8 mouse cellular contexts compared by ENCODE assay signal in genomic region chr14:56793243-56793642, GRCm38 (mm10). TPM values are rescaled to one million over a fixed set of nuclear protein-coding genes. Genes with fewer than 3 reads are reported as not detected.
DNase-seq lines count a peak whose midpoint lies in the region; ATAC-seq lines count a peak whose summit lies in the region.

No protein-coding gene starts in this region.

- ATAC-seq in megakaryocyte progenitor cell, adult 5-6 weeks (replicated peaks; ENCODE audit: poor library complexity) = peak; percentile 68

- DNase-seq in gastrocnemius, adult 18-20 months (ENCODE audit: low spot score) = peak; percentile 32
- no peak for DNase-seq in gastrocnemius, adult 8-10 months (ENCODE audit: low spot score in 2 of 2)
- DNase-seq in right cerebral cortex, adult 18-20 months = peak; percentile 32
- DNase-seq in right cerebral cortex, postnatal 36 days (ENCODE audit: low spot score in 2 of 2) = no peak
- peak; percentile 68 to 77 for DNase-seq in cerebellum, postnatal 25 days
- peak; percentile 77 for DNase-seq in induced T-regulatory cell, adult 2 months (ENCODE audit: low read depth)
- peak; percentile 73 for DNase-seq in thymus, postnatal 14 days

RNA-seq across cellular contexts. Expression of gene Pspc1, which starts 15.1 kb away (rescaled TPM):
- total RNA-seq in gastrocnemius, adult 18-20 months (2021) = 10 to 100 TPM in 1 of 2 experiments, 1 to 10 TPM in 1; 8.9 to 11.2 TPM
- 10 to 100 TPM in 1 of 4 experiments, 1 to 10 TPM in 3; 6.8 to 10.3 (median 9.1) TPM for total RNA-seq in gastrocnemius, adult 8-10 months (2022)
- 49.9 and 53.3 TPM in 2 replicates for total RNA-seq in megakaryocyte progenitor cell, adult 5-6 weeks (2015)
- 119 and 174 TPM in 2 replicates for total RNA-seq in megakaryocyte progenitor cell, adult 5-6 weeks (2017)

RNA-seq across cellular contexts. Expression of gene Zmym5, which starts 18.3 kb away (rescaled TPM):
- total RNA-seq in gastrocnemius, adult 18-20 months (2021) = 10 to 100 TPM; 17.8 to 18.8 TPM
- 10 to 100 TPM; 18.8 to 22.6 (median 20.6) TPM for total RNA-seq in gastrocnemius, adult 8-10 months (2022)
- 22.1 and 27.1 TPM in 2 replicates for total RNA-seq in megakaryocyte progenitor cell, adult 5-6 weeks (2015)
- 14.5 and 19.8 TPM in 2 replicates for total RNA-seq in megakaryocyte progenitor cell, adult 5-6 weeks (2017)

Comparison
In these comparisons a context has a peak if more than half of its experiments do, and no peak if none do; other contexts are left out.
1. DNase-seq: peak in gastrocnemius, adult 18-20 months (single experiment), right cerebral cortex, adult 18-20 months (single experiment), cerebellum, postnatal 25 days (2 of 2), induced T-regulatory cell, adult 2 months (single experiment) and thymus, postnatal 14 days (single experiment); none in gastrocnemius, adult 8-10 months (0 of 2) and right cerebral cortex, postnatal 36 days (0 of 2).
2. RNA of gene Pspc1, which starts 15.1 kb away (total RNA-seq): 49.9 to 174 TPM in megakaryocyte progenitor cell, adult 5-6 weeks; 8.9 to 11.2 TPM in gastrocnemius, adult 18-20 months and 6.8 to 10.3 TPM in gastrocnemius, adult 8-10 months; every median in the first group is over 4 times any median in the second.